Mouse (Mus musculus): Measurements from ENCODE around the gene Vmn1r223. TPM values are rescaled to one million over a fixed set of nuclear protein-coding genes. Genes with fewer than 3 reads are reported as not detected.
A peak's percentile ranks its signal among the peaks of the same experiment; 100 is the strongest.
"Not testable (repeated sequence)": the region's sequence is repeated elsewhere in the genome, so short reads cannot be mapped to it uniquely, and the experiment has no call there.

The Vmn1r223 gene
- polyA plus RNA-seq (2015; fragmentation: Nextera tagmentation; extraction: Ambion mirVana) = not detected in 2 replicates

DNA sequence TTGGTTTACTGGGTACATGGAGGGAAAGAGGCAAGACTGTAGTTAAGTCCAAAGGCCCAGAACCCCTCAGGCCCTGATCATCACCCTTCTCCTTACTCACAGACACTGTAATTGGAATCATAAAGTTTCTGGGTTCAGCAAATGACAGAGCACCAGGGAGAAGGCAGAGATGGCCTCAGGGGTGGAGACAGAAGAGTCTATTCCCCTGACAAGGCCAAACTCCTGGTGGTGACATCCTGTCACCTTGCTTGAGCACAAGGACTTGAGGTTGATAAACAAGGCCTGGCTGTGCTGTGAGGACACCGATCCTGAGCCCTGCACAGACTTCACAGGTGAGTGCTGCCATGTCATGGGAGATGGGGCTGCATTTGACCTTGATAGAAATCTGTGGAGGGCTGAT lies at the start of gene Vmn1r223:
TSS of gene Vmn1r223 (plus strand) at position 301 of the 400 bp plus-strand sequence.
- 81% methylated on average over 1 of the region's 1 CpGs for WGBS
- ATAC-seq; H3K4me1 ChIP-seq (replicated peaks; ENCODE audit: control insufficient read depth, insufficient read depth, low read length); H3K27me3 ChIP-seq (replicated peaks; ENCODE audit: control insufficient read depth, insufficient read depth, low read length); H3K4me2 ChIP-seq (replicated peaks; ENCODE audit: low read depth); H3K36me3 ChIP-seq (ENCODE audit: control insufficient read depth, insufficient read depth); H3K9me3 ChIP-seq (ENCODE audit: control insufficient read depth); H3K4me3 ChIP-seq (ENCODE audit: low read depth, low read length); H3K9ac ChIP-seq (ENCODE audit: low read depth, low read length); H3K27ac ChIP-seq (ENCODE audit: low read depth, low read length): not testable (repeated sequence)

DNA sequence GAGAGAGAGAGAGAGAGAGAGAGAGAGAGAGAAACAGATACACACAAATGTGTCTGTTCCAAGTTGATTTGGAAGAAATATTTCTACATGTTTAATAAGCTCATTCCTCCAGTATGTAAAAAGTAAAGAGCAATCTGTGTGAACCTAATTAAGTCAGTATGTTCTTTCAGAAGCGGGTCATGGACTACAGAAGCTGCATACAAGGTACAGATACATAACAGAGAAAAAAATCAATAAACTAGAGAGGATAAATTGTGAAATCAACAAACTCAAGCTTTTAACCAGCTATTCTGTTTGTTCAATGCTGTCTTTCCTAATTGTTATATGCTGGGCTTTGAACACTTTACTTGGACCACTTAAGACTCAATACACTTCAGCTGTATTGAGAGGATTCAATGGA lies 43.0 kb upstream of the Vmn1r223 start:
- H3K27ac ChIP-seq (ENCODE audit: low read depth, low read length); H3K9me3 ChIP-seq (ENCODE audit: control insufficient read depth); H3K4me3 ChIP-seq (ENCODE audit: low read depth, low read length); H3K9ac ChIP-seq (ENCODE audit: low read depth, low read length); ATAC-seq; H3K36me3 ChIP-seq (ENCODE audit: control insufficient read depth, insufficient read depth); H3K4me1 ChIP-seq (replicated peaks; ENCODE audit: control insufficient read depth, insufficient read depth, low read length); H3K4me2 ChIP-seq (replicated peaks; ENCODE audit: low read depth); H3K27me3 ChIP-seq (replicated peaks; ENCODE audit: control insufficient read depth, insufficient read depth, low read length): not testable (repeated sequence)
- 70% methylated on average over 1 of the region's 1 CpGs for WGBS

DNA sequence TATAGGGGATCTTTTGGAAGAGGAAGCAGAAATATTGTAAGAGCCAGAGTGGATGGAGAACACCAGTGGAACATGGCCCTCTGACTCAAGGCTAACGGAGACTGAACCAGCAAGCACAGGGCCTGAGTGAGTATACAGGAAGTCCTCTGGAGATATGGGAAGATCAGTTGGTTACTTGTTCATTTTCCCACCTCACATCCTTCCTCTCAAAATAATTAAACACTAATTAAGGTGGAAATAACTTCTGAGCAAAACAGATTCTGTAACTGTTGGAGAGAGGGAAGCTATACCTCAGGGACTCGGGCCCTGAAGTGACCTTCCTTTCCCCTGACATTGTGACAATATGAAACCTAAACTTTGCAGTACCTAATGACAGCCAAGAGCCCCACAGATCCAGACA lies 33.1 kb upstream of the Vmn1r223 start, which contains the start of gene Vmn1r221:
TSS of gene Vmn1r221 (plus strand) at position 301 of the 400 bp plus-strand sequence.
- H3K9me3 ChIP-seq (ENCODE audit: control insufficient read depth); H3K4me1 ChIP-seq (replicated peaks; ENCODE audit: control insufficient read depth, insufficient read depth, low read length); H3K4me2 ChIP-seq (replicated peaks; ENCODE audit: low read depth); H3K9ac ChIP-seq (ENCODE audit: low read depth, low read length); ATAC-seq; H3K4me3 ChIP-seq (ENCODE audit: low read depth, low read length); H3K27ac ChIP-seq (ENCODE audit: low read depth, low read length); H3K36me3 ChIP-seq (ENCODE audit: control insufficient read depth, insufficient read depth); H3K27me3 ChIP-seq (replicated peaks; ENCODE audit: control insufficient read depth, insufficient read depth, low read length): not testable (repeated sequence)
- 84% methylated on average over 2 of the region's 2 CpGs for WGBS

DNA sequence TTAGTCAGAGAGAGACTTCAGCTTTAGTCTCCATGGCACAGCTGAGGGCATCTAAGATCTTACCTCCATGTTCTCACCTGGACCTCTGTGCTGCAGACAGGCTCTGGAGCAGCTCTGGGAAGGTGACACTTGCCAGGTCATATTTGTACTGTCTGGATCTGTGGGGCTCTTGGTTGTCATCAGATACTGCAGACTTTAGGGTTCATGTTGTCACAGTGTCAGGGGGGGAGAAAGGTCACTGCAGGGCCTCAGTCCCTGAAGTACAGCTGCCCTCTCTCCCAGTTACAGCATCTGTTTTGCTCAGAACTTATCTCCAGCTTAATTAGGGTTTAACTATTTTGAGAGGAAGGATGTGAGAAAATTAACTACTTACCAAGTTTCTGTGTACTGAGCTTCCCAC lies 11.1 kb upstream of the Vmn1r223 start, which contains the start of gene Vmn1r222:
TSS of gene Vmn1r222 (minus strand) at position 101 of the 400 bp plus-strand sequence.
- H3K9ac ChIP-seq (ENCODE audit: low read depth, low read length); H3K27me3 ChIP-seq (replicated peaks; ENCODE audit: control insufficient read depth, insufficient read depth, low read length); H3K27ac ChIP-seq (ENCODE audit: low read depth, low read length); H3K4me3 ChIP-seq (ENCODE audit: low read depth, low read length); ATAC-seq; H3K9me3 ChIP-seq (ENCODE audit: control insufficient read depth); H3K36me3 ChIP-seq (ENCODE audit: control insufficient read depth, insufficient read depth); H3K4me1 ChIP-seq (replicated peaks; ENCODE audit: control insufficient read depth, insufficient read depth, low read length); H3K4me2 ChIP-seq (replicated peaks; ENCODE audit: low read depth): not testable (repeated sequence)

DNA sequence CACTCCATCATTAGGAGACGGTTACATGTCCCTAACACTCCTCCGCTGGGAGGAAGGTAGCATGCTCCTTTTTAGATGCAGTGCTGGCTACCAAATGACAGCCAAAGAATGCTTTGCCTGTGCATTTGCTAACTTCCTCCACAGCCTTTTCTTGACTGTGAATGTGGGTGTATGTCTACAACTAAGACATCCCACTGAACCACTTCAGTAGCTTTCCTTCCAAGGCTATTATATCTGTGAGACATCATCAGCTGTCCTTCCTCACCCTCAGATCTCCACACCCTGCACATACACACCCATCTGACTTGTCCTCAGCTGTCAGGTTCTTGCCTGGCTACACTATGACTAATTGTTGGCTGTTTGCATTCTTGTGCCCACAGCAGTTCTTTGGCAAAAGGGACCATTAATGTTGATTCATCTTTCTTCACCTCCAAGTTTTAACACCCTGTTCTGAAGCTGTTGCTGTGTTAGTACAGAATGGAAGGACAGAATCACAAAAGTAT lies 11.7 kb downstream of the Vmn1r223 start:
- Histone ChIP-seq H3K9me3 (ENCODE audit: control insufficient read depth) (no peaks in the 10 kb centered on the region), H3K27me3 (replicated peaks; ENCODE audit: control insufficient read depth, insufficient read depth, low read length) (no peaks in the 10 kb centered on the region), H3K4me1 (replicated peaks; ENCODE audit: control insufficient read depth, insufficient read depth, low read length) (no peaks in the 10 kb centered on the region), H3K27ac (ENCODE audit: low read depth, low read length) (no peak overlapping the region), H3K4me3 (ENCODE audit: low read depth, low read length) (no peak overlapping the region), H3K36me3 (ENCODE audit: control insufficient read depth, insufficient read depth) (no peaks in the 10 kb centered on the region), H3K9ac (ENCODE audit: low read depth, low read length) (no peak overlapping the region), H3K4me2 (replicated peaks; ENCODE audit: low read depth) (no peak overlapping the region)
- ATAC-seq = no peak
- WGBS = 94% methylated on average over 2 of the region's 2 CpGs
- TF ChIP-seq CTCF (IDR thresholded peaks at IDR 0.05; ENCODE audit: low read depth) = no peak

DNA sequence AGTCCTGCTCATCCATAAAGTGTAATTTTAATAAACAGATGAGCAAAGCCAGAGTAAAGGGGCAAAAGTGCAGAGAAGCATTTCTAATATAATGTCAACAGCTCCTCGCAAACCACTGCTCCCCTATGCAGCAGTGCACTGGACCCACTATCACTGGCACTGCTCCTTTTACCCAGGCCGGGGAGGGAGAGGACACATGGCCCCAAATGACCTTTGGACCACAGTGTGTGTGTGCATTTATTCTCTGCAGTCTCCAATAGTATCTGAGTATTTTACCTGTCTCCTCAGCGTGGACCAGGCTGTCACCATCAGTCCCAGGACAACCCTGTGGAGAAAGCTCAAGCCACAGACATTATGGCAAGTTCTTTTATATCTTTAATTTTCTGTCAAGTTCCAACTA lies 21.7 kb downstream of the Vmn1r223 start:
- ATAC-seq = peak; percentile 59; the same call in 1 of the 2 replicates
- not testable (repeated sequence) for H3K4me1 ChIP-seq (replicated peaks; ENCODE audit: control insufficient read depth, insufficient read depth, low read length); H3K9me3 ChIP-seq (ENCODE audit: control insufficient read depth); H3K27me3 ChIP-seq (replicated peaks; ENCODE audit: control insufficient read depth, insufficient read depth, low read length); H3K4me2 ChIP-seq (replicated peaks; ENCODE audit: low read depth); H3K9ac ChIP-seq (ENCODE audit: low read depth, low read length); H3K36me3 ChIP-seq (ENCODE audit: control insufficient read depth, insufficient read depth); H3K27ac ChIP-seq (ENCODE audit: low read depth, low read length); H3K4me3 ChIP-seq (ENCODE audit: low read depth, low read length)
- WGBS = 42% methylated on average over 3 of the region's 3 CpGs

DNA sequence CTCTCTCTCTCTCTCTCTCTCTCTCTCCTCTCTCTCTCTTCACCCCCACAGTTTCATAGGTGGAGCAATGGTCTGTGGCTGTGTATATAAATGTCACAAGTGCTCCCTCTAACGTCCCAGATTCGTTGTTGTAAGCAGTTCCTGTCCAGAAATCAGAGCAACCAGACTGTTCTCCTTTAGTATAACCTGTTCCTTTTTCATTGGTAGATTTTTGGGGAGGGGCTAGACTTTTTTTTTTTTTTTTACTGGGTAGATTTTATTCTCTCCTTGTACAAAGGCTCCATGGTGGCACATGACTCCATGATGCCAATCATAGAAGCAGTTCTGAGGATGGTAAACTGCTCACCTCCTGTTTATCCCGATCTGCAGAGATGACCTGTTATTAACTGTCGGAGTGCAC lies 22.2 kb downstream of the Vmn1r223 start:
- peak; percentile 49 for TF ChIP-seq CTCF (IDR thresholded peaks at IDR 0.05; ENCODE audit: low read depth)
- H3K9me3 ChIP-seq (ENCODE audit: control insufficient read depth); H3K4me1 ChIP-seq (replicated peaks; ENCODE audit: control insufficient read depth, insufficient read depth, low read length); H3K27me3 ChIP-seq (replicated peaks; ENCODE audit: control insufficient read depth, insufficient read depth, low read length); H3K9ac ChIP-seq (ENCODE audit: low read depth, low read length); H3K27ac ChIP-seq (ENCODE audit: low read depth, low read length); H3K4me2 ChIP-seq (replicated peaks; ENCODE audit: low read depth); H3K4me3 ChIP-seq (ENCODE audit: low read depth, low read length); H3K36me3 ChIP-seq (ENCODE audit: control insufficient read depth, insufficient read depth): not testable (repeated sequence)
- ATAC-seq = 0 out of 2 replicates have a peak, but pooled peaks have one; percentile 54
- WGBS = 45% methylated on average over 4 of the region's 4 CpGs
